8 mouse cellular contexts compared by ENCODE assay signal in genomic region chr19:53313684-53314443, GRCm38 (mm10). TPM values are rescaled to one million over a fixed set of nuclear protein-coding genes. Genes with fewer than 3 reads are reported as not detected.
DNase-seq lines count a peak whose midpoint lies in the region; ATAC-seq lines count a peak whose summit lies in the region.

No protein-coding gene starts in this region.

- intact Hi-C loops in gastrocnemius, postnatal 14 days (cut with DNase I; ENCODE audit: low total_unique reads) = no loop called here
- intact Hi-C loops in left cerebral cortex, postnatal 10 days (cut with DNase I) = loop anchor here (2.0 to 5.0 kb wide), 2 partner anchors 38 to 55 kb away; no protein-coding TSS in a partner anchor

- peak; percentile 99 to 100 for DNase-seq in adrenal gland, adult (ENCODE audit: inconsistent age in 2 of 2, low spot score in 1 of 2)
- DNase-seq in embryo, embryonic 10.5 days (ENCODE audit: low spot score) = peak; percentile 99
- peak; percentile 98 for DNase-seq in gastrocnemius, postnatal 14 days
- DNase-seq in left cerebral cortex, postnatal 10 days (ENCODE audit: extremely low spot score in 1 of 2, low spot score in 2 of 2) = peak; percentile 97 to 99
- peak; percentile 99 for DNase-seq in right cerebral cortex, postnatal 25 days
- peak; percentile 99 for DNase-seq in urinary bladder, postnatal 4 days (ENCODE audit: low spot score in 2 of 2)

- peak; percentile 74 for ATAC-seq in inflammation-experienced regulatory T-cells, adult 6 months
- ATAC-seq in megakaryocyte-erythroid progenitor cell, adult 5-6 weeks (replicated peaks; ENCODE audit: low FRiP score, low TSS enrichment, poor library complexity, severe bottlenecking) = peak; percentile 84

RNA-seq across cellular contexts. Expression of gene Mxi1, which starts 3.5 kb away (rescaled TPM):
- 10 to 100 TPM; 30.5 to 31.5 TPM for total RNA-seq in gastrocnemius, postnatal 14 days (2021)
- 1 to 10 TPM; 4.3 to 5.9 (median 4.6) TPM for polyA plus RNA-seq in inflammation-experienced regulatory T-cells, adult 6 months (2017; shearing (Covaris generic))
- total RNA-seq in left cerebral cortex, postnatal 10 days (2021) = 10 to 100 TPM; 57.0 to 57.9 TPM
- total RNA-seq in megakaryocyte-erythroid progenitor cell, adult 5-6 weeks (2014; fragmentation: Nextera tagmentation) = 21.1 and 25.3 TPM in 2 replicates
- total RNA-seq in megakaryocyte-erythroid progenitor cell, adult 5-6 weeks (2017) = 82.7 and 86.4 TPM in 2 replicates

RNA-seq across cellular contexts. Expression of gene Gm10197, which starts 57.7 kb away (rescaled TPM):
- total RNA-seq in gastrocnemius, postnatal 14 days (2021) = not detected
- polyA plus RNA-seq in inflammation-experienced regulatory T-cells, adult 6 months (2017; shearing (Covaris generic)) = not detected
- total RNA-seq in left cerebral cortex, postnatal 10 days (2021) = not detected
- total RNA-seq in megakaryocyte-erythroid progenitor cell, adult 5-6 weeks (2014; fragmentation: Nextera tagmentation) = not detected in 2 replicates
- total RNA-seq in megakaryocyte-erythroid progenitor cell, adult 5-6 weeks (2017) = not detected in 2 replicates

Comparison
In these comparisons a context has a peak if more than half of its experiments do, and no peak if none do; other contexts are left out.
1. Peak in every context shown above with its lines: DNase-seq and ATAC-seq.